Mouse (Mus musculus) embryonic facial prominence, embryonic 10.5 days (tissue): ENCODE results near the gene Insc. TPM values are rescaled to one million over a fixed set of nuclear protein-coding genes. Genes with fewer than 3 reads are reported as not detected.
A peak's percentile ranks its signal among the peaks of the same experiment; 100 is the strongest.

Experiments
- DNase-seq: peaks from one replicate; pipeline ENCODE4 v3.0.0-alpha.2; 2017; ENCODE audit warnings: low spot score
- H3K27ac ChIP-seq: fragments of 300-500 bp; sonication (generic); replicated peaks from 2 replicates; pipeline ENCODE4 v1.5.1; 2016; ENCODE audit warnings: mild to moderate bottlenecking
- H3K27me3 ChIP-seq: fragments of 300-500 bp; sonication (generic); replicated peaks from 2 replicates; pipeline ENCODE4 v1.6.1; 2016; ENCODE audit warnings: low read depth, mild to moderate bottlenecking; ENCODE audit not compliant: poor library complexity, severe bottlenecking
- H3K36me3 ChIP-seq: fragments of 300-500 bp; sonication (generic); replicated peaks from 2 replicates; pipeline ENCODE4 v1.6.1; 2016; ENCODE audit warnings: mild to moderate bottlenecking, moderate library complexity
- H3K4me1 ChIP-seq: fragments of 300-500 bp; sonication (generic); 2 replicates; pipeline ENCODE4 v1.6.1; 2016
- H3K4me3 ChIP-seq: fragments of 300-500 bp; sonication (generic); 2 replicates; pipeline ENCODE4 v1.5.1; 2016; ENCODE audit warnings: mild to moderate bottlenecking, moderate library complexity
- H3K9me3 ChIP-seq: fragments of 300-500 bp; sonication (generic); 2 replicates; pipeline ENCODE4 v1.6.1; 2016; ENCODE audit warnings: mild to moderate bottlenecking
- WGBS: fragments of 180-500 bp; shearing (Covaris S2); methylation state at CpG from one replicate; pipeline ENCODE4 v1.1.7; 2016; 5-methylcytosine and 5-hydroxymethylcytosine counted together
- polyA plus RNA-seq: library from polyadenylated mRNA; unstranded; fragments of >200 nt; fragmentation: Nextera tagmentation; extraction: Ambion mirVana; gene quantifications from 2 replicates; pipeline ENCODE4 v1.2.1, GENCODE M21; 2016

Insc gene
- polyA plus RNA-seq, 1 experiment from 2014 or later = 6.4 TPM

GRCm38 (mm10) chr7:114740360-114741165 is 2.9 kb upstream of the Insc start:
- H3K9me3 ChIP-seq = no peaks in the 10 kb centered on the region
- H3K4me3 ChIP-seq = no peak overlapping the region
- peaks cover 9% of the 10 kb centered on the region for H3K4me1 ChIP-seq
- no peaks in the 10 kb centered on the region for H3K36me3 ChIP-seq
- H3K27ac ChIP-seq = no peak overlapping the region
- DNase-seq = no peak
- 54% methylated on average over 6 of the region's 6 CpGs for WGBS
- peaks cover 13% of the 10 kb centered on the region for H3K27me3 ChIP-seq

- DNase-seq = no peak
- 63% methylated on average over 3 of the region's 3 CpGs for WGBS
These were observed 1.2 kb downstream of the Insc start for GRCm38 (mm10) chr7:114744639-114745245.

GRCm38 (mm10) chr7:114745481-114746271 is 2.2 kb downstream of the Insc start:
- peaks cover 36% of the 10 kb centered on the region for H3K27me3 ChIP-seq
- H3K4me1 ChIP-seq = peaks cover 21% of the 10 kb centered on the region
- peak overlapping the region; percentile 60 for H3K4me3 ChIP-seq
- H3K9me3 ChIP-seq = no peaks in the 10 kb centered on the region
- DNase-seq = peak; percentile 52
- 4% methylated on average over 34 of the region's 34 CpGs for WGBS
- H3K27ac ChIP-seq = peak overlapping the region; percentile 66
- no peaks in the 10 kb centered on the region for H3K36me3 ChIP-seq

More at GRCm38 (mm10) chr7:114744639-114745245, 1.2 kb downstream of the Insc start:
- Histone ChIP-seq H3K9me3 (no peaks in the 10 kb centered on the region), H3K27me3 (peaks cover 36% of the 10 kb centered on the region), H3K4me3 (no peak overlapping the region; the same call in 1 of the 2 replicates), H3K4me1 (peaks cover 21% of the 10 kb centered on the region), H3K27ac (no peak overlapping the region), H3K36me3 (no peaks in the 10 kb centered on the region)

GRCm38 (mm10) chr7:114747596-114747995 is 4.1 kb downstream of the Insc start:
- 30% methylated on average over 3 of the region's 3 CpGs for WGBS
- H3K9me3 ChIP-seq = no peaks in the 10 kb centered on the region
- no peak for DNase-seq
- H3K27me3 ChIP-seq = peaks cover 36% of the 10 kb centered on the region
- H3K4me3 ChIP-seq = no peak overlapping the region
- peaks cover 21% of the 10 kb centered on the region for H3K4me1 ChIP-seq
- H3K36me3 ChIP-seq = no peaks in the 10 kb centered on the region
- H3K27ac ChIP-seq = 0 out of 2 replicates have a peak overlapping the region, but pooled peaks have one; percentile 27

GRCm38 (mm10) chr7:114748239-114748638 is 4.7 kb downstream of the Insc start:
- Histone ChIP-seq H3K4me3 (no peak overlapping the region), H3K27ac (peak overlapping the region; percentile 27; the same call in 1 of the 2 replicates)
- 64% methylated on average over 4 of the region's 4 CpGs for WGBS

GRCm38 (mm10) chr7:114753471-114753870 is 10.0 kb downstream of the Insc start:
- DNase-seq = no peak
- Histone ChIP-seq H3K27ac (no peak overlapping the region), H3K4me1 (peaks cover 6% of the 10 kb centered on the region), H3K9me3 (no peaks in the 10 kb centered on the region), H3K36me3 (no peaks in the 10 kb centered on the region), H3K27me3 (no peaks in the 10 kb centered on the region), H3K4me3 (no peak overlapping the region)
- WGBS = 81% methylated on average over 2 of the region's 2 CpGs

More at GRCm38 (mm10) chr7:114748239-114748638, 4.7 kb downstream of the Insc start:
- no peak for DNase-seq
- H3K9me3 ChIP-seq = no peaks in the 10 kb centered on the region
- no peaks in the 10 kb centered on the region for H3K36me3 ChIP-seq
- H3K4me1 ChIP-seq = peaks cover 22% of the 10 kb centered on the region
- H3K27me3 ChIP-seq = peaks cover 36% of the 10 kb centered on the region

GRCm38 (mm10) chr7:114754196-114754595 is 10.7 kb downstream of the Insc start:
- Histone ChIP-seq H3K27ac (no peak overlapping the region), H3K27me3 (no peaks in the 10 kb centered on the region), H3K36me3 (no peaks in the 10 kb centered on the region), H3K4me3 (no peak overlapping the region), H3K4me1 (peaks cover 6% of the 10 kb centered on the region), H3K9me3 (no peaks in the 10 kb centered on the region)
- WGBS = 70% methylated on average over 1 of the region's 1 CpGs
- DNase-seq = no peak

- Histone ChIP-seq H3K4me3 (no peak overlapping the region), H3K9me3 (no peaks in the 10 kb centered on the region), H3K27me3 (no peaks in the 10 kb centered on the region), H3K27ac (no peak overlapping the region), H3K36me3 (no peaks in the 10 kb centered on the region), H3K4me1 (peaks cover 6% of the 10 kb centered on the region)
- 72% methylated on average over 8 of the region's 8 CpGs for WGBS
- DNase-seq = no peak
These were observed 11.1 kb downstream of the Insc start for GRCm38 (mm10) chr7:114754626-114755025.

- H3K4me1 ChIP-seq = no peaks in the 10 kb centered on the region
- no peak overlapping the region for H3K27ac ChIP-seq
- DNase-seq = no peak
- H3K4me3 ChIP-seq = no peak overlapping the region
- H3K9me3 ChIP-seq = no peaks in the 10 kb centered on the region
- 79% methylated on average over 2 of the region's 2 CpGs for WGBS
- H3K27me3 ChIP-seq = no peaks in the 10 kb centered on the region
- no peaks in the 10 kb centered on the region for H3K36me3 ChIP-seq
These were observed 19.2 kb downstream of the Insc start for GRCm38 (mm10) chr7:114762660-114763059.

GRCm38 (mm10) chr7:114765273-114765672 is 21.8 kb downstream of the Insc start:
- no peaks in the 10 kb centered on the region for H3K36me3 ChIP-seq
- no peaks in the 10 kb centered on the region for H3K27me3 ChIP-seq
- 75% methylated on average over 3 of the region's 3 CpGs for WGBS
- H3K4me3 ChIP-seq = no peak overlapping the region
- no peak overlapping the region for H3K27ac ChIP-seq
- H3K9me3 ChIP-seq = no peaks in the 10 kb centered on the region
- H3K4me1 ChIP-seq = no peaks in the 10 kb centered on the region
- DNase-seq = no peak

- H3K9me3 ChIP-seq = no peaks in the 10 kb centered on the region
- no peak for DNase-seq
- WGBS = 90% methylated on average over 3 of the region's 3 CpGs
These were observed 23.0 kb downstream of the Insc start for GRCm38 (mm10) chr7:114766523-114766922.

GRCm38 (mm10) chr7:114768516-114768915 is 25.0 kb downstream of the Insc start:
- 91% methylated on average over 5 of the region's 5 CpGs for WGBS
- no peaks in the 10 kb centered on the region; the same call in 1 of the 2 replicates for H3K4me1 ChIP-seq
- H3K27ac ChIP-seq = no peak overlapping the region
- DNase-seq = no peak
- H3K36me3 ChIP-seq = no peaks in the 10 kb centered on the region
- H3K9me3 ChIP-seq = no peaks in the 10 kb centered on the region
- H3K27me3 ChIP-seq = no peaks in the 10 kb centered on the region
- no peak overlapping the region for H3K4me3 ChIP-seq

More at GRCm38 (mm10) chr7:114766523-114766922, 23.0 kb downstream of the Insc start:
- Histone ChIP-seq H3K4me3 (no peak overlapping the region), H3K4me1 (no peaks in the 10 kb centered on the region), H3K27me3 (no peaks in the 10 kb centered on the region), H3K36me3 (no peaks in the 10 kb centered on the region), H3K27ac (no peak overlapping the region)
